Mouse (Mus musculus) hematopoietic stem cell, adult 5-6 weeks (primary cell): ENCODE measurements around the gene Snx19. TPM values are rescaled to one million over a fixed set of nuclear protein-coding genes. Genes with fewer than 3 reads are reported as not detected.

Experiments used
- ATAC-seq, 2 experiments: fragments of 125-278 bp in 1 of 2; replicated peaks in 1 of 2; 2 replicates each; pipeline ENCODE4 v1.8.0; 2016 to 2017; ENCODE audit warnings: inconsistent platforms in 2 of 2, mild to moderate bottlenecking in 2 of 2, moderate number of reproducible peaks in 2 of 2, low read depth in 1 of 2, moderate TSS enrichment in 1 of 2; ENCODE audit not compliant: low FRiP score in 2 of 2, poor library complexity in 2 of 2, severe bottlenecking in 2 of 2, insufficient read depth in 1 of 2, low TSS enrichment in 1 of 2
- total RNA-seq: library from RNA; stranded (forward); fragments of 172-1452, 232-1000 nt; gene quantifications from 2 replicates; pipeline ENCODE4 v1.2.3, GENCODE M21; 2017

Gene Snx19
- total RNA-seq, 1 experiment from 2014 or later: 15.5 TPM

DNA sequence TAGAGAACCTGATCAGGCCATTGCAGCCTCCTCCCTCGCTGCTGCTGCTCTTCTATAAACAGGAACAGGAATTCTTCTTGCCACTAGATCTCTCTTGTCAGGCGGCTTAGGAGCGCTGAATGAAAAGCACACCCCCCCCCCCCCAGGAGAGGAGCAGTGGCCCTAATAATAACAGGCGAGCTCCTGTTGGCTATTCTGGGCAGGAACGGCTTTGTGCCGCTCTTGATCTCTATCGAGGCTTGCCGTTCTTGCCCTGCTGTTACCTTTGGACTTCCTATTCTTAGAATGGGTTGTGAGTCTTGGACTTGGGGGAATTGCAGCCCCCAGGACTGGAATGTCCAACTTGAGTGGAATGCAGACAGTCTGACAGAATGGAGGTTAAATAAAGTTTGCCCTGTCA lies 33.6 kb downstream of the Snx19 start:
- ATAC-seq: no peak

DNA sequence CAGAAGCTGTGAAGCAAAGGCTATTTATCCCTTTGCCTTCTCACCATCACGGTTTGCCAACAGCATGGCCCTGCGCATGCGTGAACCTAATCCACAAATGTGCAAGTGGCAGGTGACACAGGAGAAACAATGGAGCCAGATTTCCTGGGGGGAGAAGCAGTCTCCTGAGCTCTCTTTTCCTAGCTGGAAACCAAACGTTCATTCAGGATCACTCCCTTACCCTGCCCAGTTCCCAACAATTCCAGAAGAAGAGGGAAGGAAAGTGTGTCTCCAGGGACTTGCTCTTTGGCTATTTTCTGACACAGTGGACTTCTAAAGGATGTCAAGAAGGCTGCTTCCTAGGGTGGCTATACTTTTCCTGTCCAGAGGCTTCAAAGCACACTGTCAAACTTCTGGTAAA lies 37.8 kb downstream of the Snx19 start:
- ATAC-seq: no peak

DNA sequence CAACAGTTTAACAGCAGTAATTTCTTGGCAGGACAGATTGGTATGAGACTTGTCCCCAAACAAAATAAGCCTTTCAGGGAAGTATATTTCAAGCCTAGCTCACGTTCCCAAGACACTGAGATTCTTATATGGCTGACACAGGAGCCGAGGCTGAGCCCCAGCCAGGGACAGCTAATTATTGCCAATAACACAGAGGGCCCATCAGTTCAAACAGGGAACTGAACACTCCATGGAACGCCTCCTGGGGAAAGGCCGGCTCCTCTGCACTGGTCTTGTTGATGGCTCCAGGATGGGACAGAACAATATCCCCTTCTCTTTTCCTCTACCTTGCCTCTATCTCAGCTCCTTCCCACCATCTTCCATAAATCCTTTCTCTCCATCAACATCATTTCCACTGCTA lies 53.1 kb downstream of the Snx19 start:
- ATAC-seq: no peak

DNA sequence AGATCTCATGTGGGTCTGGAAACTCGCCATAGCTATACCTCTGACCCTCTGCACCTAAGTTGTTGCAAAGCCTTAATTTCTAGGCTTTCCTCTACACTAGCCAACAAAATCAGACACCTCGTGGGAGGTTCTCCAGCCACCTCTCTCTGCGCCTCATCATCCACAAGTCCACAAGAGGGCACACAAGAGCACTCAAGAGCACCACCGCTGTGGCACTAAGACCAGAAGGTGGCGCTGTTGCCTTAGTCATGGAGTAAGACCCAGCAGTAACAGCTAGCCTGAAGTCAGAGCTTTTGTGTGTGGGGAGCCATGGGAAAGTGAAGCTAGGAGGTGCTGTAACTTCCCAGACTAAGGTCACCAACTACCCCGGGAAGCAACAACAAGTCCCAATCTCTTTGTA lies 53.6 kb downstream of the Snx19 start:
- ATAC-seq: peak; percentile 97

DNA sequence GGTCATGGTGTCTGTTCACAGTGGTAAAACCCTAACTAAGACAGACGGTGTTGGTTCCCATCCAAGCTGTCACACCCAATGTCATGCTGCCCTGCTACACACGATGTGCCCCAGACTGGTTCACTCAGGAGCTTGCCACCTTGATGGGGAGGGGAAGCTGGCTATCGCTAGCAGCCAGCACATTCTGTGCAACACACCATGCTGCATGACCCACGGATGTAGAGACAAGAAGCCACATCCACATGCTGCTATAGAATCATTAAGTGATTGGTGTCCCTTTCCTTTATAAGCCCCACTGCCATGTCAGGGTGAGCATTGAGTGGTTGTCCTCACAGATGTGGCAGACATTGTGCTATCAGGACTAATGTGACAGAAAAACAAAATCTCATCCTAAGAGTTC lies 55.2 kb downstream of the Snx19 start:
- no peak for ATAC-seq

DNA sequence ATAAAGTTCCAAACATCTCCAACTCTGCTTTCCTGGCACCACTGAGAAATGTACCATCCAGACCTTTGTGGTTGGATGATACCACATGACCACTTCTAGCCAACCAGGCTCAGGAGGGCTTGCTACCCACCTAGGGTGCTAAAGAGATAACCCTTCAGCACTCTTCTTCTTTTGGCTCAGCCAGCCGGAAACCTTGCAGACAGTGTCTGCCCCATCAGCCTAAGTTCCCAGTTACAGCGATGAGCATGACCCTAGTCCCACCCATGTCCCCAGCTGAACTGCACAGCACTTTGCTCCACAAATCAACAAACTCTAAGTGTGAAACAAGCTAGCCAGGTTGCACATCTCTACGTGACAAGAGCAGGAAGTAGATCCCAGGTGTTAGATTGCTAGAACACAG lies 57.3 kb downstream of the Snx19 start:
- ATAC-seq: no peak

DNA sequence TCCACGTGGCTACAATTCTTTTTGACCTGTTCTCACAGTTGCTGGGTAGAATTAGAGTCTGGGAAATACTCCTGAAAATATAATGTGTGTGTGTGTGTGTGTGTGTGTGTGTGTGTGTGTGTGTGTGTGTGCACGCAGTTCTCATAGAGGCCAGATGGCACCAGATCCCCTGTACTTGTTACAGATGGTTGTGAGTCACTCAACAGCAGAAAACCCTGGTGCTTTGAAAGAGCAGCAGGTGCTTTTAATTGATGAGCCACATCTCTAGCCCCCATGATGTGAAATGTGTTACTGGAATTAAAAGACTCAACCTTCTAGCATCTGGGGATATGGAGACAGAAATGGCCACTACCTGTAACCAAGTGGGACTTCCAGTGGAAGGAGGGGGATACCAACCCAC lies 58.3 kb downstream of the Snx19 start:
- no peak for ATAC-seq

DNA sequence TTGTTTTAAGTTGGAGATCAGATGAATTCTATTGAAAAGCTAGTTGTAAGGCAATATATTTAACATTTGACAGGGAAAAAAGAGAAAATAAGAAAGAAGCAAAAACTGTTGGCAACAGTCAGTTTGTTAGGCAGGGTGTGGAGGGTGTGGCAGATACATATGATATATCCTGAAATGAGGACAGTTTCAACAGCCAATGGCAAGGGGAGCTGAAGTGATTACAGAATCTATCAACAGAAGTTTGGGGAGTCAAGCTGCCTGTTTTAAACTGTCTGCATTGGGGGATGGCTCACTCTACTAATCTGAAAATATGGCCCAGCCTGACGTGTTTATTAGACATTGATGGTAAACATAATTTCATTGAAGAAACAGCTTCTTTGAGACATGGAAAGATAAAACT lies 61.5 kb downstream of the Snx19 start:
- no peak for ATAC-seq

DNA sequence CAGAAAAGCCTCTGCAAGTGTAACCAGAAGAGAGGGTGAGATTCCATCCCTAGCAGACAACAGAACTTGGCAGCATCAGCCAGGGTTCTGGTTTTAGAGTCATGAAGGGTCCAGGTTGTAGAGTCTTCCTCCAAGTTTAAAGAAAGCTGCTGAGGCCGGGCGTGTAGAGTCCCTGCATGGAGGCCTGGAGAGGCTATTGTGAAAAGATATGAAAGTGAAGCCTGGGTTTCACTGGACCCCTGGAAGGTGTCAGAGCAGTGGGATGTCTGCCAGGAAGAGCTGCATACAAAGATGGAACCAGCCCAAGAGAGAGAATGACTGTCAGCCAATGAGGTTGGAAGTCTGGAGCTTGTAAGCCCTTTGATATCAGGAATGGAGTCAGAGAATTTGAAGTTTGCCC lies 67.5 kb downstream of the Snx19 start:
- no peak for ATAC-seq

DNA sequence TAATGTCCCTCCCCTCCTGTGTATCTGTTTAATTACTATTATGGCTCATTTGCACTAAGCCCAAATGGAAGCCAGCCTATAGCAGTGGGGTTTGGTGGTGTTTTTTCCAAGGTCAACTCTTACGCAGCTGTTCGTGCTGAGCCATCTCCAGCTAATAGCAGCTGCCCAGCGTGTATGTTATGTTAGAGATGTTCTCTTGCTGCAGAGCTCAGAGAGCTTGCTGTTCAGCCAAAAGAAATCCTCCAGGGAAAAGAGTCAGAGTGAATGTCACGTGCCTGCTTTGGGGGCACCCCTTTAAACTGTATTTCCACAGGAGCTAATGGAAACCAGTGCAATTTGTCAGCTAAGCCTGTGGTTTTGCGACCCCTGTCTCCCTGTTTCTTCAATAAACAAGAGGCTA lies 82.1 kb downstream of the Snx19 start:
- ATAC-seq: no peak

DNA sequence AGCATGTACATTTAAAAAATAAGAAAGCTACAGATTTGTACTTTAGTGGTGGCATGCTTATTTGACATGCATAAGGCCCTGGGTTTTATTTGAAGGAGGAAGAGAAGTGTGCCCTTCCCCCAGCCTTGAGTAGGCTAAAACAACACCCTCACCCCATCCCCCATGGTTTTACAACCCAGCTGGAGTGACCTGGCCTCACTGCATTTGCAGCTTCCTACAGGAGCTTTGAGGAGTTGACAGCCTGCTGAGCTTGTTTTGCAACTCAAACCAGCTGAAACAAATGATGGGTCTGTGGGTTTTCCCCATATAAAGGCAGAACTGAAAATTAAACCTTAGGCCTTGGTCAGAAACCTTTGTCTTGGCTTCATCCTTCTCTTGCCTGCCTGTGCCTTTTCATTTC lies 89.0 kb downstream of the Snx19 start:
- ATAC-seq: no peak
